Mouse (Mus musculus) heart, postnatal 0 days (tissue): ENCODE measurements around the gene Prss22. TPM values are rescaled to one million over a fixed set of nuclear protein-coding genes. Genes with fewer than 3 reads are reported as not detected.
A peak's percentile ranks its signal among the peaks of the same experiment; 100 is the strongest.

Experiments
- ATAC-seq: fragments of 200-750 bp; cut with Nextera tagmentation; 2 replicates; pipeline ENCODE4 v1.8.0; 2017; ENCODE audit warnings: low read depth, moderate number of reproducible peaks, moderate library complexity; ENCODE audit not compliant: insufficient read depth
- DNase-seq: peaks from one replicate; pipeline ENCODE4 v3.0.0-alpha.2; 2016; ENCODE audit warnings: low spot score
- H3K27ac ChIP-seq: fragments of 300-500 bp; sonication (generic); 2 replicates; pipeline ENCODE4 v1.5.1; 2014; ENCODE audit warnings: low read depth, mild to moderate bottlenecking
- H3K27me3 ChIP-seq: fragments of 300-500 bp; sonication (generic); 2 replicates; pipeline ENCODE4 v1.6.1; 2014; ENCODE audit warnings: low read length, mixed read lengths; ENCODE audit not compliant: control insufficient read depth, insufficient read depth
- H3K36me3 ChIP-seq: fragments of 300-500 bp; sonication (generic); replicated peaks from 2 replicates; pipeline ENCODE4 v1.6.1; 2014; ENCODE audit warnings: low read length, mixed read lengths; ENCODE audit not compliant: control insufficient read depth, insufficient read depth
- H3K4me1 ChIP-seq: fragments of 300-500 bp; sonication (generic); 2 replicates; pipeline ENCODE4 v1.6.1; 2014; ENCODE audit warnings: antibody characterized with exemption; ENCODE audit not compliant: control insufficient read depth, insufficient read depth
- H3K4me2 ChIP-seq: fragments of 300-500 bp; sonication (generic); 2 replicates; pipeline ENCODE4 v1.6.1; 2014; ENCODE audit warnings: low read depth, mild to moderate bottlenecking, low read length, moderate library complexity
- H3K4me3 ChIP-seq: fragments of 300-500 bp; sonication (generic); 2 replicates; pipeline ENCODE4 v1.5.1; 2014; ENCODE audit warnings: low read depth, low read length
- H3K9ac ChIP-seq: fragments of 300-500 bp; sonication (generic); replicated peaks from 2 replicates; pipeline ENCODE4 v1.6.1; 2014; ENCODE audit warnings: low read depth, low read length, mixed read lengths
- H3K9me3 ChIP-seq: fragments of 300-500 bp; sonication (generic); replicated peaks from 2 replicates; pipeline ENCODE4 v1.6.1; 2016; ENCODE audit warnings: low read length; ENCODE audit not compliant: control insufficient read depth
- CTCF ChIP-seq: IDR thresholded peaks from 2 replicates; pipeline ENCODE4 v1.5.1; 2016; ENCODE audit warnings: antibody characterized with exemption, control low read depth, low read depth
- EP300 ChIP-seq: IDR thresholded peaks from 2 replicates; pipeline ENCODE4 v1.6.1; 2016; ENCODE audit warnings: antibody characterized with exemption, low read depth
- WGBS: fragments of 180-500 bp; shearing (Covaris S2); extraction: QIAGEN DNeasy Blood & Tissue Kit; methylation state at CpG from one replicate; pipeline ENCODE4 v1.1.7; 2014; 5-methylcytosine and 5-hydroxymethylcytosine counted together
- polyA plus RNA-seq: library from polyadenylated mRNA; unstranded; fragments of >200 nt; fragmentation: Nextera tagmentation; extraction: Ambion mirVana; gene quantifications from 2 replicates; pipeline ENCODE4 v1.2.1, GENCODE M21; 2015
- total RNA-seq: library from RNA; depleted of rRNA; stranded (reverse); fragments of >200 nt; gene quantifications from 2 replicates; pipeline ENCODE4 v1.2.3, GENCODE M21; 2014; ENCODE audit warnings: low replicate concordance

The Prss22 gene
- total and polyA plus RNA-seq, 2 experiments from 2014 or later, result 0.15 TPM; not detected in 1

DNA sequence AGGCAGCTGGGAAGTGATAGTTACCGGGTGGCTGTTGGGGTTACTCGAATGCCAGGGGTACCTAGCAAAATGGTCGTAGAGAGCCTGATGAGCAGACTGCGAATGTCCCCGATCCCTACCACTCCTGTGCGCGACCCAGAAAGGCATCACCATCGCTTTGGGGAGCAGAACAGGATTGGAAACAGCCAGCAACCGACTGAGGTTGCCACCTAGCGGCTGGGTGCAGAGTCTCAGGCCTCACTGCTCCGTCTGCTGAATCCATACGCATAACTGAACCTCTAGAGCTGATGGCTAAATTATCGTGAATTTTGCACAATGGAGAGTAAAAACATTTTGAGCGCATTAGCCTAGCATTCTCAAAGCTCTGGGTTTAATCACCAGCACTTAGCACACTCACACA lies 17.8 kb upstream of the Prss22 start:
- DNase-seq, result no peak
- WGBS, result 31% methylated on average over 14 of the region's 14 CpGs
- no peaks in the 10 kb centered on the region for H3K27me3 ChIP-seq

GRCm38 (mm10) chr17:24014433-24014965 lies 16.6 kb upstream of the Prss22 start:
- Histone ChIP-seq H3K27me3 (no peaks in the 10 kb centered on the region), H3K36me3 (no peaks in the 10 kb centered on the region), H3K9me3 (no peaks in the 10 kb centered on the region), H3K4me1 (no peaks in the 10 kb centered on the region), H3K9ac (no peak overlapping the region), H3K27ac (no peak overlapping the region), H3K4me2 (no peak overlapping the region), H3K4me3 (no peak overlapping the region)
- WGBS, result 81% methylated on average over 5 of the region's 5 CpGs
- TF ChIP-seq CTCF, result no peak
- TF ChIP-seq EP300, result no peak
- DNase-seq (no peak), ATAC-seq (no peak)

More for the DNA sequence above, 17.8 kb upstream of the Prss22 start:
- H3K4me1 ChIP-seq, result no peaks in the 10 kb centered on the region
- H3K36me3 ChIP-seq, result no peaks in the 10 kb centered on the region
- no peak overlapping the region for H3K9ac ChIP-seq
- H3K9me3 ChIP-seq, result no peaks in the 10 kb centered on the region
- H3K27ac ChIP-seq, result no peak overlapping the region
- H3K4me3 ChIP-seq, result no peak overlapping the region
- peak; percentile 28; the same call in 1 of the 2 replicates for TF ChIP-seq CTCF
- no peak for TF ChIP-seq EP300
- no peak for ATAC-seq
- no peak overlapping the region for H3K4me2 ChIP-seq

- no peak for TF ChIP-seq EP300
- TF ChIP-seq CTCF, result no peak
- H3K4me3 ChIP-seq, result no peak overlapping the region
- H3K36me3 ChIP-seq, result no peaks in the 10 kb centered on the region
- ATAC-seq (no peak), DNase-seq (no peak)
- no peak overlapping the region for H3K9ac ChIP-seq
- H3K4me1 ChIP-seq, result no peaks in the 10 kb centered on the region
- H3K9me3 ChIP-seq, result no peaks in the 10 kb centered on the region
- 80% methylated on average over 2 of the region's 2 CpGs for WGBS
- H3K27me3 ChIP-seq, result 0 out of 2 replicates have a peak, but pooled peaks cover under 1% of the 10 kb centered on the region
- no peak overlapping the region for H3K4me2 ChIP-seq
- no peak overlapping the region for H3K27ac ChIP-seq
Observed at GRCm38 (mm10) chr17:24012921-24013320, 15.0 kb upstream of the Prss22 start.

GRCm38 (mm10) chr17:24009617-24010016 lies 11.7 kb upstream of the Prss22 start:
- Histone ChIP-seq H3K9me3 (no peaks in the 10 kb centered on the region), H3K9ac (no peak overlapping the region), H3K36me3 (no peaks in the 10 kb centered on the region), H3K4me1 (no peaks in the 10 kb centered on the region), H3K4me3 (no peak overlapping the region), H3K27me3 (0 out of 2 replicates have a peak, but pooled peaks cover 5% of the 10 kb centered on the region), H3K27ac (no peak overlapping the region), H3K4me2 (no peak overlapping the region)
- 58% methylated on average over 5 of the region's 5 CpGs for WGBS
- DNase-seq (peak; percentile 20), ATAC-seq (no peak)
- TF ChIP-seq CTCF (peak; percentile 41), EP300 (no peak)

DNA sequence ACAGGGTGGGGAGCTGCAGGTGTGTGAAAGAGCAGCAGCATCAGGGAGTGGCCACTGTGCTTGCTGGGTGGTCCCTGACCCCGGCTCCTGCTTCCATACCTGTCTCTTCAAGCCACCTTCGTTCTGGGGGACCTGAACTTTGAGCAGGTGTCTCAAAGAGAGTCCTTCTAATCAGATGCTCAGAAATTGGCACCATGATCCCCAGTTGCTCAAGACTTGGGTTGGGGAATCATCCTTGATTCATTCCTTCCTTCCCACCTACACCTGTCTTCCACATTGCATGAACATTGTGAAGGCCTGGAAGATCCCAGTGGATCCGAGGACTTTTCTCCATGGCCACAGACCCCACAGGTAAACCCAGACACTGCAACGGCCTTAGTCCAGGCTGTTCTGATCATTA lies 10.2 kb upstream of the Prss22 start:
- Histone ChIP-seq H3K9ac (no peak overlapping the region), H3K36me3 (no peaks in the 10 kb centered on the region), H3K27me3 (0 out of 2 replicates have a peak, but pooled peaks cover 5% of the 10 kb centered on the region), H3K27ac (no peak overlapping the region), H3K4me3 (no peak overlapping the region), H3K9me3 (no peaks in the 10 kb centered on the region), H3K4me1 (no peaks in the 10 kb centered on the region), H3K4me2 (no peak overlapping the region)
- TF ChIP-seq CTCF (no peak), EP300 (no peak)
- no peak for DNase-seq
- ATAC-seq, result no peak
- WGBS, result 65% methylated on average over 4 of the region's 4 CpGs

DNA sequence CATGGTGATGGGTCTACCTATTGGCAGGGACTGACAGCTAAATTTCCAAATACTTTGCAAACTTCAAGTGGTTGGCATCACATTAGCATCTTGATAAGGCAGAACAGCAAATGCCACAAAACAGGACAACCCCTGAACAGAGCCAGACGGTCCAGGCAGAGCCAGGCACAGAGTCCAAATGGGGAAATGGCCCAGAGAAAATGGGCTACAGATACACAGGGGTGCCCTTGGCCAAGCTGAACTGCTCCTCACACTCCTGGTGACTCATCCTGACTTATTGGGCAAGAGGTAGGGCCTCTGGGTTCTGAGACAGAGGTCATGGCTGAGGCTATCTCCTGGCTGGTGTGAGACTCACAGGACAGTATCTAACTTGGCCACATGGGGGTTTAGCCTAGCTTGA lies 9.5 kb upstream of the Prss22 start:
- TF ChIP-seq CTCF (no peak), EP300 (no peak)

More for the DNA sequence above, 9.5 kb upstream of the Prss22 start:
- no peak overlapping the region for H3K9ac ChIP-seq
- ATAC-seq (no peak), DNase-seq (no peak)
- 57% methylated on average over 1 of the region's 1 CpGs for WGBS
- H3K27ac ChIP-seq, result no peak overlapping the region
- no peaks in the 10 kb centered on the region for H3K4me1 ChIP-seq
- H3K4me3 ChIP-seq, result no peak overlapping the region
- H3K27me3 ChIP-seq, result 0 out of 2 replicates have a peak, but pooled peaks cover 5% of the 10 kb centered on the region
- no peak overlapping the region for H3K4me2 ChIP-seq
- no peaks in the 10 kb centered on the region for H3K9me3 ChIP-seq
- no peaks in the 10 kb centered on the region for H3K36me3 ChIP-seq
